Mouse (Mus musculus) cerebellum, adult 2 months (tissue): ENCODE data around the gene Apopt1.

ENCODE experiments used
- CTCF ChIP-seq: fragments of 200-500 bp; IDR thresholded peaks from 2 replicates; pipeline ENCODE4 v1.5.1; 2011; ENCODE audit warnings: low read depth, mild to moderate bottlenecking, control low read depth, low read length, moderate library complexity, borderline replicate concordance; ENCODE audit not compliant: insufficient read depth
- POLR2A ChIP-seq: fragments of 200-500 bp; IDR thresholded peaks from 2 replicates; pipeline ENCODE4 v1.6.1; 2011; ENCODE audit warnings: low read length, control low read depth, borderline replicate concordance; ENCODE audit not compliant: insufficient read depth

DNA sequence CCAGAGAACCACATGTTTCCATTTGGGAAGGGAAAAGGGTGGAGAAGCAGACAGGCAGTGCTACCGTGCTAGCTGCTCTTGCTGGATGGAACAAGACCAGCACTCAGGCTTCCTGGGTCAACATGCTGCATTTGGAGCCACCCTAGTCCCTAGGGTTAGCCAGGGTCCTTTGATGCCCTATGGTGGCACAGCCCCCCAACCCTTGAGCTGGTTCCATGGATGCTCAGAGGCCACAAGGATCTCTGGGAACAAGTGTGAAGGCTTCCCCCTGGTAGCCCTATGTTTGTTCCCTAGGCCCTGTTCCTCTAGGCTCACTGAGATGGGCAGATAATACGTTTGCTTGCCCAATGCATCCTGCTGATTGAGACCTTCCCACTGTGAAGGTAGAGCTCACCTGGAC is 42.2 kb downstream of the Apopt1 start:
- TF ChIP-seq CTCF (no peak), POLR2A (no peak)
